Mouse (Mus musculus) 3T3-L1 (cell line): ENCODE results near the gene Samd9l.
"Not testable (repeated sequence)": the region's sequence is repeated elsewhere in the genome, so short reads cannot be mapped to it uniquely, and the experiment has no call there.

Experiments used
- DNase-seq: peaks from one replicate; pipeline ENCODE4 v3.0.0-alpha.2; 2015; ENCODE audit warnings: low read depth, low spot score

The Samd9l gene

GRCm38 (mm10) chr6:3343603-3344247 is 55.6 kb downstream of the Samd9l start:
- not testable (repeated sequence) for DNase-seq

- DNase-seq = no peak
Observed at GRCm38 (mm10) chr6:3341479-3341878, 57.9 kb downstream of the Samd9l start.

GRCm38 (mm10) chr6:3340928-3341327 is 58.4 kb downstream of the Samd9l start:
- not testable (repeated sequence) for DNase-seq

- not testable (repeated sequence) for DNase-seq
Observed at GRCm38 (mm10) chr6:3339131-3339530, 60.2 kb downstream of the Samd9l start.
